Mouse (Mus musculus): ENCODE results near the gene Rpl18. TPM values are rescaled to one million over a fixed set of nuclear protein-coding genes. Genes with fewer than 3 reads are reported as not detected.

The Rpl18 gene
- polyA plus RNA-seq, 1 experiment from 2014 or later = 1,244 TPM

DNA sequence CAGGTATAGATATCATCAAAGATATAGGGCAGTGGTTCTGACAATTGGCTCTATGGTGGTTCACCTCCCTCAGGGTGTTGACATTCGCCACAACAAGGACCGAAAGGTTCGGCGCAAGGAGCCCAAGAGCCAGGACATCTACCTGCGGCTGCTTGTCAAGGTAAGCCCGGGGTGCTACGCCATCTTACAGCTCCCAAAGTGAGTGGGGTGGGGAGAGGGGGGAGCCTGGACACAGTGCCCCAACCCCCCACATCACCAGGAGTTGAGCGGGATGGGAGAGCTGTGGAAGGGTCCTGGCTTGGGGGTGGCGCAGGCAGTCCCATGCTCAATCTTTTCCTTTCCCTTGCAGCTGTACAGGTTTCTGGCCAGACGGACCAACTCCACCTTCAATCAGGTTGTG lies 3.9 kb downstream of the Rpl18 start:
- H3K4me3 ChIP-seq (ENCODE audit: low read depth, low read length) = peak overlapping the region; percentile 98
- no peaks in the 10 kb centered on the region for H3K9me3 ChIP-seq (ENCODE audit: control insufficient read depth, low read length)
- H3K4me1 ChIP-seq (ENCODE audit: control insufficient read depth, insufficient read depth, low read length) = peaks cover 23% of the 10 kb centered on the region
- peak overlapping the region; percentile 92 for H3K4me2 ChIP-seq (ENCODE audit: low read depth, severe bottlenecking)
- DNase-seq (ENCODE audit: low spot score) (no peak), ATAC-seq (ENCODE audit: insufficient number of reproducible peaks, low FRiP score, low TSS enrichment, low read depth) (no peak)
- 79% methylated on average over 10 of the region's 10 CpGs for WGBS
- H3K9ac ChIP-seq (ENCODE audit: low read length) = peak overlapping the region; percentile 98
- H3K27ac ChIP-seq (replicated peaks; ENCODE audit: low read depth, low read length) = no peak overlapping the region
- H3K27me3 ChIP-seq (ENCODE audit: control insufficient read depth, insufficient read depth, low read length) = no peaks in the 10 kb centered on the region
- H3K36me3 ChIP-seq (ENCODE audit: control insufficient read depth, insufficient read depth, low read length) = peaks cover 30% of the 10 kb centered on the region

DNA sequence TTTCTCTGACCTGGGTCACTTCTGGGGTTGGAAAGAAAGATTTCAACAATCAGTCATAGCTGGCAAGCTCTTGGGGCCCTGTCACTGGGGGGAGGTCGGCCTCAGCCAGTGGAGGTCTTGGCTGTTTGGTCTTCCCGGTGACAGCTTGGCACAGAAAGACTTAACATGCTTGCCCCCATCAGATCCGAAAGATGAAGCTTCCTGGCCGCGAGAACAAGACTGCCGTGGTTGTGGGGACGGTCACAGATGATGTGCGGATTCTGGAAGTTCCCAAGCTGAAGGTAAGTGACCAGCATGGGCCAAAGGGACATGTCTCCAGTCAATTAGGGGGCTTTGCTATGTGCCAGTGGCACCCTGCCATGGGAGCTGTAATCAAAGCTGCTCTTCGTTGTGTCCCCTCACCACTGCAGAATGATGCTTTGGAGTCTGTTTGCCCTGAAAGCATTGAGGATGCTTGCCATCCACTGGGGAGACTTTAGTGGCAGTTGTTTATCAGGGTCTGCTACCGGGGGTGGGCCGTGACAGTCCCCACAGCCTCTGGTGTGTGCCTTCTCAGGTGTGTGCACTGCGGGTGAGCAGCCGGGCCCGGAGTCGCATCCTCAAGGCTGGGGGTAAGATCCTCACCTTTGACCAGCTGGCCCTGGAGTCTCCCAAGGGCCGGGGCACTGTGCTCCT lies 4.6 kb downstream of the Rpl18 start:
- DNase-seq (ENCODE audit: low spot score) = no peak
- peak overlapping the region; percentile 13 for H3K4me2 ChIP-seq (ENCODE audit: low read depth, severe bottlenecking)
- ATAC-seq (ENCODE audit: insufficient number of reproducible peaks, low FRiP score, low TSS enrichment, low read depth) = no peak
- H3K36me3 ChIP-seq (ENCODE audit: control insufficient read depth, insufficient read depth, low read length) = peaks cover 35% of the 10 kb centered on the region
- no peaks in the 10 kb centered on the region for H3K27me3 ChIP-seq (ENCODE audit: control insufficient read depth, insufficient read depth, low read length)
- 89% methylated on average over 15 of the region's 16 CpGs for WGBS
- H3K9me3 ChIP-seq (ENCODE audit: control insufficient read depth, low read length) = no peaks in the 10 kb centered on the region
- H3K4me1 ChIP-seq (ENCODE audit: control insufficient read depth, insufficient read depth, low read length) = peaks cover 19% of the 10 kb centered on the region
- 0 out of 2 replicates have a peak overlapping the region, but pooled peaks have one; percentile 0 for H3K4me3 ChIP-seq (ENCODE audit: low read depth, low read length)
- H3K9ac ChIP-seq (ENCODE audit: low read length) = no peak overlapping the region
- H3K27ac ChIP-seq (replicated peaks; ENCODE audit: low read depth, low read length) = no peak overlapping the region

DNA sequence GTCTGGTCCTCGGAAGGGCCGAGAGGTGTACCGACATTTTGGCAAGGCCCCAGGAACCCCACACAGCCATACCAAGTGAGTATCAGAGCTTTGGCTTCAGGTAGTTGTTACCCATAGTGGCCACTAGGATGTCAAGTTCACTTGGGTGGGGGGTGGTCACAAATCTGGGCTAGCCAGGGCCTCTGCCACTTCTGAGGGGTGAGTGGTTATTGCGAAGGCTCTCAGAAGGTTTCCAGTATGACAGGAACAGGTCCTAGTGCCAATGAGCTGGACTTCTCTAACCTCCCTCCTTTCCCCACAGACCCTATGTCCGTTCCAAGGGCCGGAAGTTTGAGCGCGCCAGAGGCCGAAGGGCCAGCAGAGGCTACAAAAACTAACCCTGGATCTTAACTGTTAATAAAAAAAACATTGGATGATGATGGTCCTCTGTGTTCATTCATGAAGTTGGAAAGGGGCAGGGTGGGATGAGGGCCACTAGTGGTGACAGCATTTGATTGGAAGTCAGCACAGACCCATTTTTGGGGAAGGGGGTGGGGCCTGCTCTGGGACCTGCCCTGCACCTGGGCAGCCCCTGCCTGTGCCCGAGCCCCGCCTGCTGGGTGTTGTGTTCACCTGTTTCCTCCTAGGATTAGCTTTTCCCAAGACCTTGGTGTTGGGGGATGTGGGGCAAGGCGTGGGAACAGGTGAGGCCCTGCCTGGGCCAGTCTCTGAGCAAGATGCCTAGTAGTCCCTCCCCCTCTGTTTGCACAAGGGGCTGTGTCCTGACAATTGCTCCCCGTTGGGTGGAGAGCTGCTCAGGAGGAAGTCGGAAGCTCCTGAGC lies 5.4 kb downstream of the Rpl18 start, which contains the start of gene Fam83e:
Gene Fam83e (plus strand): TSS at position 800 of the 821 bp plus-strand sequence.
- DNase-seq (ENCODE audit: low spot score) (no peak), ATAC-seq (ENCODE audit: insufficient number of reproducible peaks, low FRiP score, low TSS enrichment, low read depth) (no peak)
- Histone ChIP-seq H3K9me3 (ENCODE audit: control insufficient read depth, low read length) (no peaks in the 10 kb centered on the region), H3K4me3 (ENCODE audit: low read depth, low read length) (0 out of 2 replicates have a peak within 1 kb of the TSS, but pooled peaks have one; percentile 0), H3K9ac (ENCODE audit: low read length) (no peak within 1 kb of the TSS), H3K27me3 (ENCODE audit: control insufficient read depth, insufficient read depth, low read length) (no peaks in the 10 kb centered on the region), H3K36me3 (ENCODE audit: control insufficient read depth, insufficient read depth, low read length) (peaks cover 42% of the 10 kb centered on the region), H3K4me2 (ENCODE audit: low read depth, severe bottlenecking) (no peak within 1 kb of the TSS; the same call in 1 of the 2 replicates), H3K27ac (replicated peaks; ENCODE audit: low read depth, low read length) (no peak within 1 kb of the TSS), H3K4me1 (ENCODE audit: control insufficient read depth, insufficient read depth, low read length) (peaks cover 16% of the 10 kb centered on the region)
- WGBS = 86% methylated on average over 14 of the region's 14 CpGs

DNA sequence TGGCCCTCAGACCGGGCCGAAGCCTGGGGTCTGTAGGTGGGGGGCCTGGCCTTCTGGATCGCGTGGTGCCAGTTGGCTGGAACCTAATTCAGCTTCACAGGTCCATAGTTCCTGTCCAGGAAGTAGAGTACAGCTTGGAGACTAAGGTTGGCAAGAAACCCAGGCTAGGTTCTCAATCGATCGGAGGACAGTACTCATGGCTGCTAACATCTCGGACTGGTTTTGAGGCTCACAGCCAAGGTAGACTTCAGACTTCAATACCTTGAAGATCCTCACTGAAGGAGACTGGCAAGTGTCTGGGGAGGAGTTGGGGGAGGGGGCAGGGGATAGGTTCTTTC lies 5.9 kb downstream of the Rpl18 start:
- H3K9me3 ChIP-seq (ENCODE audit: control insufficient read depth, low read length) = no peaks in the 10 kb centered on the region
- H3K4me2 ChIP-seq (ENCODE audit: low read depth, severe bottlenecking) = no peak overlapping the region
- no peaks in the 10 kb centered on the region for H3K27me3 ChIP-seq (ENCODE audit: control insufficient read depth, insufficient read depth, low read length)
- WGBS = 80% methylated on average over 7 of the region's 7 CpGs
- ATAC-seq (ENCODE audit: insufficient number of reproducible peaks, low FRiP score, low TSS enrichment, low read depth) = no peak
- DNase-seq (ENCODE audit: low spot score) = no peak
- no peak overlapping the region for H3K4me3 ChIP-seq (ENCODE audit: low read depth, low read length)
- H3K9ac ChIP-seq (ENCODE audit: low read length) = no peak overlapping the region
- peaks cover 44% of the 10 kb centered on the region for H3K36me3 ChIP-seq (ENCODE audit: control insufficient read depth, insufficient read depth, low read length)
- H3K27ac ChIP-seq (replicated peaks; ENCODE audit: low read depth, low read length) = no peak overlapping the region
- peaks cover 10% of the 10 kb centered on the region for H3K4me1 ChIP-seq (ENCODE audit: control insufficient read depth, insufficient read depth, low read length)

DNA sequence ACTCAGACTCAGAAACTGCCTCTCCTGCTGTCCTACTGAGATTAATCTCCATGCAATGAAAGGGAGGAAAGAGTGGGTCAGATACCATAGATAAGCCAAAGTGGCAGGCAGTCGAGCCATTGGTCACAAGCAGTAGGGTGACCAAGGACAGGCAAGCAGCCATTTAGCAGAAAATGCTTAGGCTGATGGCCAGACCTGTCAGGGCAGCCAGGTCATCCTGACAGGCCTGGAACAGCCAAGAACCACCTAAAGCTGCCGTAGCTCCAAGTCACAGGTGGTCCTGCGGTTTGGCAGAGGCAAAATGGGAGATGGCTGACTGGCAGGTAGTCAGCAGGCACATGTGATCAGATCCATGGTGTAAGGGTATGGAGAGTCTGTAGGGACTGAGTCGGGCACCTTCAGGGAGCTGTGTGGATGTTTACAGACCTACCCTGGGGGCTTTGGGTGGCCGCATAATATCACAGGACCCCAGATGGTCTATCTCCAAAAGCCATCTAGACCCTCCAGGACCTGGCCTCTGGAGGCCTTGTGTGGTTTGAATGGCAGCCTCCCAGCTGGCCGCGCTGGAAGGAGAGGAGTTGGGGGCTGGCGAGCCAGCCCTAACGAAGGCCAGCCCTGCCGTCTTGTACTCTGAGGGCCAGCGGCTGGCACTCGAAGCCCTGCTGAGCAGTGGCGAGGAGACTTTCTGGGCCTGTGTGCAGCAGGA lies 6.5 kb downstream of the Rpl18 start:
- H3K4me2 ChIP-seq (ENCODE audit: low read depth, severe bottlenecking) = no peak overlapping the region
- H3K27me3 ChIP-seq (ENCODE audit: control insufficient read depth, insufficient read depth, low read length) = no peaks in the 10 kb centered on the region
- no peak overlapping the region for H3K9ac ChIP-seq (ENCODE audit: low read length)
- no peak overlapping the region for H3K4me3 ChIP-seq (ENCODE audit: low read depth, low read length)
- H3K36me3 ChIP-seq (ENCODE audit: control insufficient read depth, insufficient read depth, low read length) = peaks cover 44% of the 10 kb centered on the region
- no peaks in the 10 kb centered on the region for H3K9me3 ChIP-seq (ENCODE audit: control insufficient read depth, low read length)
- H3K27ac ChIP-seq (replicated peaks; ENCODE audit: low read depth, low read length) = no peak overlapping the region
- DNase-seq (ENCODE audit: low spot score) (no peak), ATAC-seq (ENCODE audit: insufficient number of reproducible peaks, low FRiP score, low TSS enrichment, low read depth) (no peak)
- H3K4me1 ChIP-seq (ENCODE audit: control insufficient read depth, insufficient read depth, low read length) = peaks cover 6% of the 10 kb centered on the region; the same call in 1 of the 2 replicates
- 60% methylated on average over 13 of the region's 13 CpGs for WGBS

DNA sequence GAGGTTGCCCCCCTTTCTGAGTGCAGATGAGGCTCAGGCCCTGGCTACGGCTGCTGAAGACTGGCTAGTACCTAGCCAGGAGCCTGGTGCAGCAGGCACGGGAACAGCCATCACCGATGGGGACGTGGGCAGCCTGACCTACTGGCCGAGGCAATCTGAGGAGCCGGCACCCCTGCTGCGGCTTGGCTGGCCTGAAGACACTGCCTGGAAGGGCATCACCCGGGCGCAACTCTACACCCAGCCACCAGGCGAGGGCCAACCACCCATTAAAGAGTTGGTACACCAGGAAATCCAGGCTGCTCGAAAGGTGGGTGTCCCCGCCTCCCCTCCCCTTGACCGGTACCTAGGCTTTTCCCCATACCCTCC lies 7.1 kb downstream of the Rpl18 start:
- H3K9ac ChIP-seq (ENCODE audit: low read length) = no peak overlapping the region
- ATAC-seq (ENCODE audit: insufficient number of reproducible peaks, low FRiP score, low TSS enrichment, low read depth) = no peak
- DNase-seq (ENCODE audit: low spot score) = no peak
- no peak overlapping the region for H3K4me2 ChIP-seq (ENCODE audit: low read depth, severe bottlenecking)
- H3K4me1 ChIP-seq (ENCODE audit: control insufficient read depth, insufficient read depth, low read length) = 0 out of 2 replicates have a peak, but pooled peaks cover 6% of the 10 kb centered on the region
- H3K9me3 ChIP-seq (ENCODE audit: control insufficient read depth, low read length) = no peaks in the 10 kb centered on the region
- H3K27ac ChIP-seq (replicated peaks; ENCODE audit: low read depth, low read length) = no peak overlapping the region
- no peak overlapping the region for H3K4me3 ChIP-seq (ENCODE audit: low read depth, low read length)
- peaks cover 44% of the 10 kb centered on the region for H3K36me3 ChIP-seq (ENCODE audit: control insufficient read depth, insufficient read depth, low read length)
- WGBS = 77% methylated on average over 13 of the region's 13 CpGs
- no peaks in the 10 kb centered on the region for H3K27me3 ChIP-seq (ENCODE audit: control insufficient read depth, insufficient read depth, low read length)

DNA sequence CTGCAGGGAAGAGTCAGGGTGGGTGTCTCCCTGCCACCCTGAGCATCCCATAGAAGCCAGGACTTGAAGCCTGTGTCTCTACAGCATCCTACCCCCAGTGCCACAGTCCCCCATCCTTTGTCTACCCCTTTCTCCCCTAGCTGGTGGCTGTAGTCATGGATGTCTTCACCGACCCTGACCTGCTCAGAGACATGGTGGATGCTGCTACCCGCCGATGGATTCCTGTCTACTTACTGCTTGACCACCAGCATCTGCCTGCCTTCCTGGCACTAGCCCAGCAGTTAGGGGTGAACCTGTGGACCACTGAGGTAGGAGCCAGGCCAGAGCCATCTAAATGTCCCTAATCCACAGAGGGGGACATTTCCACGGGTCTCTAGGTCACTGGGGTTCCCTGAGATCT lies 8.0 kb downstream of the Rpl18 start:
- 83% methylated on average over 4 of the region's 4 CpGs for WGBS

DNA sequence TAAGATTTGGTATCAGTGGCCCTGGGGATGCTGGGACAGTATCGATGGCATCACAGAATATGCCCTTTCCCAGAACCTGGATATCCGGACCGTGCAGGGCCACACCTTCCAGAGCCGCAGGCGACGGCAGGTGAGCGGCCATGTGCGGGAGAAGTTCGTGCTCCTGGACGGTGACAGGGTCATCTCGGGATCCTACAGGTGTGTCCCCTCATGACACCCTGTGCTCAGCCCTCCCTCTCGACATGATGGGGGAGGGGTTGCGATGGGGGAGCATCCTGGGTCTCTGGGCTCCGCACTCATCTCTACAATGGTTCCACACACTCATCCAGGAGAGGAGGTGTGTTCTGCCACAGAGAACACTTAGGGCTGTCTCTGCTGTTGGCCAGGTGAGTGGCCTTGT lies 8.5 kb downstream of the Rpl18 start:
- 94% methylated on average over 14 of the region's 14 CpGs for WGBS
- H3K4me2 ChIP-seq (ENCODE audit: low read depth, severe bottlenecking) = no peak overlapping the region
- no peak overlapping the region for H3K9ac ChIP-seq (ENCODE audit: low read length)
- DNase-seq (ENCODE audit: low spot score) = no peak
- no peak for ATAC-seq (ENCODE audit: insufficient number of reproducible peaks, low FRiP score, low TSS enrichment, low read depth)
- H3K9me3 ChIP-seq (ENCODE audit: control insufficient read depth, low read length) = no peaks in the 10 kb centered on the region
- no peak overlapping the region for H3K27ac ChIP-seq (replicated peaks; ENCODE audit: low read depth, low read length)
- no peak overlapping the region for H3K4me3 ChIP-seq (ENCODE audit: low read depth, low read length)
- 0 out of 2 replicates have a peak, but pooled peaks cover 6% of the 10 kb centered on the region for H3K4me1 ChIP-seq (ENCODE audit: control insufficient read depth, insufficient read depth, low read length)
- no peaks in the 10 kb centered on the region for H3K27me3 ChIP-seq (ENCODE audit: control insufficient read depth, insufficient read depth, low read length)
- H3K36me3 ChIP-seq (ENCODE audit: control insufficient read depth, insufficient read depth, low read length) = peaks cover 46% of the 10 kb centered on the region

More for the DNA sequence above, 8.0 kb downstream of the Rpl18 start:
- Histone ChIP-seq H3K9ac (ENCODE audit: low read length) (no peak overlapping the region), H3K9me3 (ENCODE audit: control insufficient read depth, low read length) (no peaks in the 10 kb centered on the region), H3K27ac (replicated peaks; ENCODE audit: low read depth, low read length) (no peak overlapping the region), H3K27me3 (ENCODE audit: control insufficient read depth, insufficient read depth, low read length) (no peaks in the 10 kb centered on the region), H3K4me3 (ENCODE audit: low read depth, low read length) (no peak overlapping the region), H3K4me1 (ENCODE audit: control insufficient read depth, insufficient read depth, low read length) (0 out of 2 replicates have a peak, but pooled peaks cover 6% of the 10 kb centered on the region), H3K4me2 (ENCODE audit: low read depth, severe bottlenecking) (no peak overlapping the region), H3K36me3 (ENCODE audit: control insufficient read depth, insufficient read depth, low read length) (peaks cover 44% of the 10 kb centered on the region)
- ATAC-seq (ENCODE audit: insufficient number of reproducible peaks, low FRiP score, low TSS enrichment, low read depth) (no peak), DNase-seq (ENCODE audit: low spot score) (no peak)
